Mouse (Mus musculus) 3134 (cell line): ENCODE results near the gene Syt16.

Source experiments
- DNase-seq: peaks from one replicate; pipeline ENCODE4 v3.0.0-alpha.2; 2011; ENCODE audit warnings: low spot score; ENCODE audit not compliant: insufficient read length; ENCODE audit errors: extremely low read depth

Syt16 gene

DNA sequence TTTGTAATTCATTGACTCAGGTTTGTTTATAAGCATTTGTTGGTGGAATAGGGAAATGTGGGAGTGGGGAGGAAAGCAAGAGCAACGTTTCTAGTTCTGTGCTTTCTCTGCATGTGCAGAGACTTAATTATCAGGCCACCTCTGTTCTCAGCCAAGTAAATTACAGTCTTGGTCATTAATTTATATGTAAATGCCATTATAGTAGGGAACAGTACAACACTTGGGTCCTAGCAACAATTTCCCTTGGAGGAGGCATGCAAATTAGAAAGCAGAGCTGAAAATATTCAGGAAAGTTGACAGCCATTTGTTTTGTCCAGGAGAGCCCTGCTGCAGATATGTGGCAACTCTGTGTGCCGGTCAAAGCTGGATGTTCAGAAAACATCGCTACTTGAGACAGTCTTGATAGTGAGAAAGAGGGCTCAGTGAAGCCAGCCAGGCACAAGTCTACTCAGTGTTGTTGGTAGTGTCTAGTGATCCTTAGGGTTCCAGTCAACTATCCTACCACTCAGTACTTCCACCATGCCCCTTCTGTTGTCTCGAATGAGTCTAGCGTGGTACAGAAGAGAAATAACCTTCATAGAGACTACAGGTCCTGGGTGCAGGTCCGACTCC is 205.1 kb downstream of the Syt16 start:
- DNase-seq: no peak

DNA sequence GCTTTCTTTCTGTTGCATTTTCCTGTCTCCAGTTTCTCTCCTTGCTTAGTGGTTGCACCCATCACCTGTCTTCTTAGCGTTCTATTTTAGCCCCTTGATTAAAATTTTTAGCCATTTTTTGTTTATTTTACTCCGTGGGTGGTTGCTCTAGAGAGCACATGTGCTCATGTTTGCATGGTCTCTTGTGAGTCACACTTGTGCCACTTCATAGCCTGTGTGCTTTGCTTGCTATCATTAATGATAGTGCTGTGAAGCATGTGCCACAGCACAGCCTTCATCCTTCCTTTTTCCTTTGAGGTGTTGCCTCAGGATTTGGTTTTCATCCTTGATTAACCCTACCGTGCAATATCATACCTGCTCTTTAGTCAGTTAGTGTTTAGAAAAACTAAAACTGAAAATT is 214.7 kb downstream of the Syt16 start:
- no peak for DNase-seq

DNA sequence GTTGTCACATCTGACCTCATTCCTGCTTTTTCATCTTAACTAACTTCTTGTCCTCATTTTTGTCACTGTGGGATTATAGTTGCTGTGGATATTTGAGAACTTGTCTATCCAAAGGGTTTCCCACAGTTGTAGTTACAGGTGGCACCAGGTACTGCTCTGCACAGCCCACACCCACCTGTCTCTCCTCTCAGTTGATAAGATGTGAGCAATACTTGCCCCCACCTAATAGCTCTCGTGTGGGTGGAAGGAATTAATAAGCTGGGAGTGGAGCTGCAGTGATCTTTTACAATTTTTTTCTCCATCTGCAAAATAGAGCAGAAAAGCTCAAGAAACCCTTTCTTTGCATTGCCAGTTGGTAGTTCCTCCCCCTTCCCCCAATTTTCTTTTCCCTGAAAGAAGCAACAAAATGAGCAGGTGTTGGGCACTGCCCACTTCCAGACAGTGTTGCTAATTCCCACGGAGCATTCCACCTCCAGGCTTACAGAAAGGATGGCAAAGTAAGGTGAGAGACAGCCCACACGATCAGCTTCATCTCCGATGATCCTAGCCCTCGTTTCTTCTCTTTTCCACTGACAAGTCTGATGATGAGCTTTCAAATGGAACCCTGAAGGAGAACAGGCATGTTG is 218.8 kb downstream of the Syt16 start:
- no peak for DNase-seq

DNA sequence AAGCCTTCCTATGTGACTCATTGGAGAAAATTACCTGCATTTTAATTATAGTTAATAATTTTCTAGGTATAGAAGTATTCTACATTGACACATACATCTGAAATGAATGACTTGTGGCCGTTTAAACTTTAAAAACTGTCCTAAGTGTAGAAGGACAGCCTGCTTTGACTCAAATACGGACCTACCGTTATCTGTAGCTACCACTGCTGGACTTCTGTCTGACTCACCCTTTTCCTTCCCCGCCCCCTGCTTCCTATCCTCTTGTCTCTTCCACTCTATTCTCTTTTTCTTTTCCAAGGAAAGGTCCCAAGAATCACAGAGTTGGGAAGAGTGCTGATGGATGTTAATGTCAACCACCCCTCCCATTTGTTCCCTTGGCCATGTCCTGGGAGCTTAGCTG is 222.4 kb downstream of the Syt16 start:
- DNase-seq: no peak

DNA sequence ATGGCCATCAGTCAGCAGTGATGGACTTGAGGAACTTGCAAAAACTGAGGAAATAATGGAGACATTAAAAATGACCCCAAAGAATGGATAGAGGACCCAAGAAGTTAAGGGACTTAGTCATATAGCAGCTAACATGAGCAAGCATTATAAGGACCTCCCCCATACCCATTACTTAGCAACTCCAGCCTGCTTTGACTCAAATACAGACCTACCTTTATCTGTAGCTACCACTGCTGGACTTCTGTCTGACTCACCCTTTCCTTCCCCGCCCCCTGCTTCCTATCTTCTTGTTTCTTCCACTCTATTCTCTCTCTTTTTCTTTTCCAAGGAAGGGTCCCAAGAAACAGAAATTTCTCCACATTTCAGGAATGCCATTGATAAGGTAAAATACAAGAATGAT is 223.2 kb downstream of the Syt16 start:
- DNase-seq: no peak

DNA sequence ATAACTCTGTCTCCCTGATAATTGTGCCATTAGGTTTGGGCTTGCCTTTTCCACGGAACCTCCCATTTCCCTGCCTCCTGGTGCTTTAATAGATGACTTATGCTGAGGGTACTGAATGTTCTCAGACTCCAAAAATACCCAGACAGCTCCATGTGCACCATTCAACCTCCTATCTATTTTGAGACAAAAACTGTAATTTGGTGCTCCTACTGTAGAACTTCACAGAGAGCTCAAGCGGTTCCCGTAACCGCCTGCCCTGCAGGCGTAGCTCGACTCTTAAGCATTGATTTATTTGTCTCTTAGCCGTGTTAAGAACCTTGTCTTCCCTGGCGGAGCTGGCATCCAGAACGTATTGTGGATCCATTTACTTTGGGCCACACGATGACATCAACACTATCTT is 233.3 kb downstream of the Syt16 start:
- no peak for DNase-seq

DNA sequence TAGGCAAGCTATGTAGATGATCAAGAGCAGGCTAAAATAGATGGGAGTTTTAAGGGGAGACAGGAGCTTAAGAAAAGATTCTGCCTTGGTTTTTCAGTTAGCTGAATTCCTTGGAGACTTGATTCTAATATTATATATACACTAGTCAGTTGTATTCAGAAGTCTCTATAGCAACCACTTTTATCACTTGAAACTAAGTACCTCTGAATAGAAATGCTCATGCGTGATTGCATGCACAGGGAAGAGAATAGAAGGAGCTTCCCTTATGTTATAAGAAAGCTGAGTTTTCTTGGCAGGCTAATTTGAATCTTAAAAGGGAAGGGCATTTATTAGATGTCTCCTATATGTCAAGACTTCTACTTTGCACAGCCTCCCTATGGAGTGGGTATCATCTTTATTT is 235.4 kb downstream of the Syt16 start:
- no peak for DNase-seq

DNA sequence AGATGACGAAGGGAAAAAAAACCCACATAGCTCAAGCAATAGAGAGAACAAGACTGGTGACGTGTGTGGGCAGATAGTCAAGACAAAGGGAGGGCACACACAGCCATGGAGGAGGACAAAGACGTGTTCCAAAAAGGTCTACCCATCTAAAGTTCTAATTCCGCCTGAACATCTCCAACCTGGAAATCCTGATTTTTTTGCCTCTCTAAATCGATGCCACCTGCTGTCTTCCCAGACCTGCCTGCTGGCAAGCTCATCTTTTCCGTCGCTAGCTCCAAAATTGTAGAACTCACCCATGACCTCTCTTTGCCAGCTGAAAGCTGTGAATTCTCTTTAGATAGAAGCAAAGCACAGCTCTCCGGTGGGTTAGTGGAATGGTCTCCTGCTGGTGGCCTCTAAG is 238.7 kb downstream of the Syt16 start:
- DNase-seq: no peak

DNA sequence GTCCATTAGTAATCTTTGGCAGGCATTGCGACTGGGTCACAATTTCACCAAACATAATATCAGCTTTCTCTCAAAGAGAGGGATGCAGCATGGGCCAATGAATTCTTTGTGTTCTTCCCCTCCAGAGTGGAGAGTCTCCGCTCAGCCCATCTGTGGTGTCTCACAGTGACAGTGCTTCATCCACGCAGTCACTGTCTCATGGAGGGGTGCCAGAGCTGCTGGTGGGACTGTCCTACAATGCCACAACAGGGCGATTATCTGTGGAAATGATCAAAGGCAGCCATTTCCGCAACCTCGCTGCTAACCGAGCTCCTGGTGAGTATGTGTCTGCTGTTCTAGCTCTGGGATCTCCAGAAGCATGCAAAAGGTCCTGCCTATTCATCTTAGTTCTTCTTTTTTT is 240.6 kb downstream of the Syt16 start:
- DNase-seq: no peak

DNA sequence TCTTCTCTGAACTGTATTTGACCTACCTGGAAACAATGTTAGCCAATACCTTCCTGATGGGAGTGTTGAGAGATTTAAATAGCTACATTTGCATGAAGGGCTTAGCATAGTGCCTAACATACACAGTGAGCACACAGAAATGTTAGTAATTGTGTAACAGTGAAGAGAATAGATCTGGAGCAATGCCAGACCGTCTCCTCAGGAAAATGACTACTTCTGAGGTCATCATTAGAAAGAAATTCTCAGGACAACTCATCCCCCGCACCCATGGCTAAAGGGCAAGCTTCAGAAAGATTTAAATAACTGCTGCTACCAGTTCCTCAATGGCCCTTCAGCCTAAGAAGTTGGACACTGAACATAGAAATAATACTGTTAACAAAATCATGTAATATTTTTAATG is 241.3 kb downstream of the Syt16 start:
- no peak for DNase-seq

DNA sequence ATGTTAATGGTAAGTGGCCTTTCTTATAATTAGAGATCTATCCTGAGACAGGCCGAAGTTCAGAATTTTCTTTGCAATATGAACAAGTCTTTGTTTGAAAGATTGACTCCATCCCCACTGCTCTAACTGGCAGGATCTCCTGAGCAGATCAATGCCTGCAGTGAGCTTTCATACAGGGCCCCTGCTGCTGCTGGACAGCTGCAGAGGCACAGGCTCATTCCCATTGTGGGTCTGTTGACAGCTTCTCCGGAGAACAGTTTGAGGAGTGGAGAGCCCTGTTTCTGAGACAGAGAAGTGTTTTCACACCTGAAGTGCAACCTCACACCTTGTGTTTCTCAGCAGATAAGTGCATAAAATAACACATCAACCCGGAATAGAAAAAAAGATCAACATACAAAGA is 267.4 kb downstream of the Syt16 start:
- no peak for DNase-seq

DNA sequence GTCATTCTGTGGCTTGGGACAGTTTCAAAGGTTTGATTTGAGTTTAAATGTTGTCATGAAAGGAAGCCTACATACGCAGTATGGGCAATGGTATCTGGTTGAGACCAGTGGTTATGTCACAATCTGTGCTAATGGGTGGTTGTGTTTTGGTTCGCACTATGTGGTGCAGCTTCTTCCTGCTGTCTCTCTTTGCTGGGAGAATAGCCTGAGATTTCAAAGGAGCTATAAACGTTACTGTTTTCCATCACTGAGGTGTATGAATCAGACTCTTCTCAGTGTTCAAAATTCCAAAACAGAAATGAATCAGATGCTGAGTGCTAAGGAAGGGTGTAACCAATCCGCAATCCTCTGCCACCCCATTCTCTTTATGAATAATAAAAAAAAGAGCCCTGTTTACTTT is 269.6 kb downstream of the Syt16 start:
- DNase-seq: no peak

DNA sequence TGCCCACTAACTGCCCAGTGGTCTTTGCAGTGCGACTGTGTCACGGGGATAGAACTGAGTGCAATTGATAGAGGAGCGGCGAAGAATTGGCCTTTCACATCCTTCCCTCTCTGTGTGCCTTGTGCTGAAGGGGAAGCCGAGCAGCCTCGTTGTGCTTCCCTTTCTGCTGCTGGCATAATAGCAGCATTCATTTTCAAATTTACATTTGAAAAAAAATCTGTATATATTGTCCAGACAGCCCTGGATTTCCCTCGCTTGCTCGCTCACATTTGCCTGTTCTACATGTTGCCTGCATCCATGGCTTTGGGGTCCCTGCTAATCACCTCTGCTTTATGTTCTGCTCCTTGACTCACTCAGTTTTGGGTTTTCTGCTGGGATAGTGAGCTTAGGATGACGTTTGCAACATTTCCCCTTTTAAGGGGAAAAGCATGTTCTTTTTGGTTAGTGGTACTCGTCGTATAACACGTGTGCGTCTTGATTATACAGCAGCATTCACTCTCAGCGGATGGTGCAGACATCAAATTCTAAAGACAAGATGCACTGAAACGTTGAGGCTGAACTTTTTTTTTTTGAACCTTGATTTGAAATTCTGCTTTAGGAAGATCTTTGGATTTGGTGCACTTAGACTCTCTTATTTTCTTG is 271.3 kb downstream of the Syt16 start:
- no peak for DNase-seq

DNA sequence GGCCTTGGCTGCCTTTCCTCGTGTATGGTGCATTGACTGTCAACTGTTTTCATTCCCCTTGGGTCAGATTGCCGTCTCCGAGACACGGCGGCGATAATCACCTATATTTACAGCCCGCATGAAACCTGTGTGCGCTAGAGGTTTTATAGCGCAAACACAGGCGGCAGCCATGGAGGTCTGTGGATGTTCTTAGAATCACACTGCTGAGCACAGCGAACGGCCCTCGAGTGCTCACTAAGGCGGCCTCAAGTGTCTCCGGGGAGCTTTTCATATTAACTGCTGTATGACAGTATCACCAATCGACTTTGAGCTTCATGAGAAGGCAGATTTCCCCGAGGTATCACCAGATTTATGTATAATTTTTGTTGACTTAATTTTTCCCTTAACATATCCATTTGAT is 275.1 kb downstream of the Syt16 start:
- no peak for DNase-seq

DNA sequence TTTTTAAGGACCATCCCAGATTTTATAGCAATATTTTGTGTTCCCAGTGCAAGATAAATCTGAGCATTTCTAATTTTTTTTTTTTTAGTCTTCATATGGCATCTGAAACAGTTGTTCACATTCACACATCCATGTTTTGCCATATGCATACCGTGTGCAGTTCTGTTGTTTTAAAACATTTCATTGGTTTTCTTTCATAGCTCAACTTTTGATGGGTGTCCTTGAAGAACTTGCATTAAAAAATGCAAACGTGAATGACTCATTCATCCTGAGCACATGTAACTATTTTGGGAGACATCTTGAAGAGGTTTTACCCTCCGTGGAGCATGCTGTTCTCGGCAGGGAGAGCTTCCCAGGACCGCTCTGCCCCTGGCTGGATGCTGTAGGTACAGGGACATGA is 279.8 kb downstream of the Syt16 start:
- DNase-seq: no peak

DNA sequence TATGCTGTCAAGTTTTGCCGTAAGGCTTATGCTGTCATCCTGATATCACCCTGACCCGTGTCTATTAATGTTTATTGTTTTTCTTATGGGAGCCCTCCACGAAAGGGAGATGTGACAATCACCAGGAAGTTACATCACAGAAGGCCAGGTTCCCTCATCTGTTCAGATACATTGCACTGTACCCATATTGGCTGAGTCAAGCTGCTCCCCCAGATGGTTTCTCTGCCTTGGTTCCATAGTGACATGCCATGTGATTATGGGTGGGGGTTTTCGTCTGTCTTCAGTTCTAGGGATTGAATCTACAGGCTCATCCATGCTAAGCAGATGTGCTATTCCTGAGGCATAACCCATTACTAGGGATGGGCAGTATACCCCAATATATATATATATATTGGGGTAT is 283.9 kb downstream of the Syt16 start:
- DNase-seq: no peak

DNA sequence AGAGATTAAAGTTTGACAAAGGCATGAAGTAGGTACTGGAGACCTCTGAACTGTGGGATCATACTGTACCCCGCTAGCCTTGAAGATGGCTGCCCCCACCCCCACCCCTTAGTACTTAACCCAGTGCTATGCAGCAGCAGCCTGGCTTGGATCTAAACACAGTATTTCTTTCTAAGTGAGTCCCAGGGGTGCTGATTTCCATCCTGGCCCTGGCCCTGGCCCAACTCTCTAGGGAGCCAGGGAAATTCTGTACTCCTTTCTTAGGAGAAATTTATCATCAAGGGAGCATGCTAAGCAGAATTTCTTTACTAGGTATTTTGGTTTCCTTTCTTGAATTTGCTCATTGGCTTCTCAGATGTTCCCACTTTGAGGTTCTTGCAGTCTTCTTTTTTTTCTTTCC is 285.4 kb downstream of the Syt16 start:
- DNase-seq: no peak

DNA sequence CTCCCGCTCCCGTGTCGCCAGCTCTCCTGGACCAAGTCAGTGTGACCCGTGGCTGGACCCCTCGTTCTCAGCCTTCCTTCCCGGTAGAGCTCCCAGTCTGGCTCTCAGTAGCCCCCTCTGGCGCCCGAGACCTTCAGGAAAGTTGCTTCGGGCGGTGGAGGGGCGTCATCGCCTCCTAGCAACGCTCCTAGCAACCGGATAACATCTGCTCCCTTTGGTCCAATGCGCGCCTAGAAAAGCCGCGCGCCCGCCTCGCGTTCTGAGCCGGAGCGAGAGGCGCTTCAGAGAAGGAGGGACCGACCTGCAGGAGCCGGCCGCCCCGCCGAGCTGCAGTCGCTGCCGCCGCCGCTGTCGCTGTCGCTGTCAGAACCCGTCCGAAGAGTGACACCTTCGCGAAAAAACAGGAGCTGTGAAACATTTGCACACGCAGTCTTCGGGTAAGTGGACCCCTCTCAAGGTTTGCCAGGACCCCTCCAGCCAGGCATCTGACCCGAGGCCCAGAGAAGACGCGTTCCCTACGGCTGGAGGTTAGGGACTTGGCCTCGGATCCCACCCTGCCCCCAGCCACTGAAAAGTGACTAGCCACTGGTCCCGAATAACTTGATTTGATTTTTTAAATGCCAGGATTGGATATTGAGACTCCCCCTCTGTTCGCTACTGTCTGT is 286.7 kb downstream of the Syt16 start:
- DNase-seq: peak; percentile 4

DNA sequence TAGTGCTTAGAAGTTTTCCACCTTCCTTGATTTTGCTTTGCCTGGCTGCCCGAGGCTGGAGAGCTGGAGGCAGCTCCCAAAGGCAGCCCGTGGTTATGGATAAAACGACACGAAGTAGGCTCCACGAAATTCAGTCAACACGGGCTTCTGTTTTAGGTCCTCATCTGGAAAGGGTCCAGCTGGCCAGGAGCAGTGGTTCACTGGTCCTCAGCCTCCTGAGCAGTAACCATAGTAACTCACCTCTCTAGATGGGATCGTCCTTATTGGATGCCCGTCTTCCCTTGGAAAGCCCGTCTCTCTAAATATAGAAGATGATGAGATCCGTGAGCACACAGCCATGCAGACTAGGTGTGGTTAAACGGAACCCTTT is 287.2 kb downstream of the Syt16 start:
- DNase-seq: no peak

DNA sequence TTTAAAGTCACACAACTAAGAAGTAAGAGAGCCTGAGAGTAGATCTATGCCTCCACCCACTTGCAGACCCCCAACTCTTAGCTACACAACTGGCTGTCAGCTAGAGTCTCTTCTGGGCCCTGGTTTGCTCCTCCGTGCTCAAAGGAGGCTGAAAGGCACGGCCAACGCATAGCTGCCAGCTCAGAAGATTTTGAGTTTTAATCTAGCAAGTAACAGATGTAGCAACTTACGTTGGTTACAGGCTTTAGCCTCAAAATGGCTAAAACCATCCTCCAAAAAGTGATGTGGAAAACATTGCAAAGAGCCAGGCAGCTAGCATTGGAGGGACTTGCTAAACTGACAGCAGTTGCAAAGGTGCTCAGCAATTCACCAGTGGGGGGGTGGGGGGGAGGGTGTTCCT is 293.5 kb downstream of the Syt16 start:
- no peak for DNase-seq

DNA sequence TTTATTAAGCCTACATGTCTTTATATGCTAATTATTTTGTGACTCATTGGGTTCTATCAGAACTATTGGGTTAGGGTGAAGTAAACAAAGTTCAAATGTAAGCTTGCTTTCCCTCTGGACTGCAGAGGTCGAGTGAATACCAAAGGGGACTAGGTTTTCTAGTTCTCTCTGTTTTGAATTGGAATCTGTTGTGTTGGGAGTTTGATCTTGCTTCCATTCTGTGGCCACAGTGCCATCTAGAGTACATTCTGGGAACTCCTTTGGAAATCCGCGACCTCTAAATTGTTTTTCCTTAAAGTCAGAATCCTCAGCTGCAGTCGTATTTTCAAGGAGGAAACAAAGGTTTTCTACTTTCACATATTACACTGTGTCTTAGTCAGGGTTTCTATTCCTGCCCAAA is 296.2 kb downstream of the Syt16 start:
- DNase-seq: no peak

DNA sequence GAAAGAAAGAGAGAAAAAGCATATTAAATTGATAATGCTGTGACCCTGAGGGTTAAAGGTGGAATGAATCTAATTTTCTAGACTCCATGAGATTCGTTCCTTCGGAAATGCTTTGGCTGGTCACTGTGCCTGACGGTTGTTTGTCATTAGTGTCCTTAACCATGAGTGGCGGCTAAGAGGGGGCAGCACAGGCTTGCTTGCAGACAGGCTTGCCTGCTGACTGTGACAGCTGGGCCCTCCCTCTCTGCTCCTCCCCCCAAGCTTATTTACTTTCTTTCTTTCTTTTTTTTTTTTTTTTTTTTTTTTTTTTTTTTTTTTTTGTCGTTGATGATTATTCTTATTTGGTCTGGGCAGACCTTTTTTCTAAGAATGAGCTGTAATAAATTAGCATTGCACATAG is 298.9 kb downstream of the Syt16 start:
- no peak for DNase-seq
